Mouse (Mus musculus) heart, adult 8-10 months (tissue): ENCODE measurements at regions not wholly inside any gene's neighbourhood (a gene's known extent, or its start where the extent isn't known, plus 50 kb on each side); places are given as distances from the start of the nearest gene placed in this dataset.

Experiments
- DNase-seq: peaks from one replicate; pipeline ENCODE4 v3.0.0; 2022; ENCODE audit warnings: low spot score

DNA sequence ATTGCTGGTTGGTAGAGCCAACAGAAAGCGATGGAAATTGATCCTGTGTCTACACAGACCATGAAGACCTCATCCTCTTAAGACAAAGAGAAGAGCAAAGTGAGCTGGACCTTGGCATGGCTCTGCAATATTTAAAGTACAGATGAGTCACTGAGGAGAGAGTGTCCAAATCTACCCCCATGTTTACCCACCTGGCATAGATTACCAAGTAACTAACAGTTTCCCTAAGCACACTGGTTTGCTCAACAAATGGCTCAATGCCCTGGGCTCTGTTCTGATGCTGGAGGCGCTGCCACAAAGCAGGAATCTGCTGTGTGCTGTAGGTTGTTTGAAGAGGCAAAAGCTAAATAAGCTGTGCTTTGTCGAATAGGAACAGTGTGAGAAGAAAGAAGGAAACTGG lies 345.0 kb upstream of the Gm10131 start:
- no peak for DNase-seq

DNA sequence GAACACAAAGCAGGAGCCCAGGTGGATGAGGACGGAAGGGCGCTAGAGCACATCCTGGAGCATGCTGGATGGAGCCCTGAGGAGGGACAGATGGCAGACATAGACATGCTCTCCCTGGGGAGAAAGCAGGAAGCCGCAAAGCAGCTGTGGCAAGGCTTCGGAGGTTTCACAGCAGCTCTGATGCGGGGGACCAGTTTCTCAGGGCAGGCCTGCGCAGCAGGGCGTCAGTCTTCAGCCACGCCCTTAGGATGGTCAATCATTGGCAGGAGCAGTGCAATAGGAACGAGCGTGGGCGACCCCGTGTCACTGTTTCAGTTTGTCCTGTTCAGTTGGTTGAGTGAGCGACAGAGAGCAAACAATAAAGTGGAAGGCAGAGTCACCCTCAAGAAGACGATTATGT lies 343.8 kb upstream of the Gm10131 start:
- DNase-seq, result no peak

DNA sequence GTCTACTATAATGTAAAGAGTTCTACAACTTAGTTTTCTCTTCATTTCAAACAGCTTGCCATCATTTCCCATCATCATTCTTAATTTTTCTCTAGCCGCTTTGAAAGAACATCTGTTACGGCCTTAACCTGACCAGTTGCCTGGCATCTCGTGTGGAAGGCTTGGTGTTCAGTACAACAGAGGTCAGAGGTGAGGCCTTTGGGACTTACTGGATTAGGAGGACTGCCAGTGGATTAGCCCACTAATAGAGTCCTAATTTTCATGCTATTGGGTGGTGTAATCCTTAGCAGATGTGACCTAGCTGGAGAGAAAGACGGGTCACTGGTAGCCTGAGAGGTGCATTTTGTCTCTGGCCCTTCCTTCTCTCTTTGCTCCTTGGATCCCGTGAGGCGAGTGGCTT lies 341.3 kb upstream of the Gm10131 start:
- no peak for DNase-seq

DNA sequence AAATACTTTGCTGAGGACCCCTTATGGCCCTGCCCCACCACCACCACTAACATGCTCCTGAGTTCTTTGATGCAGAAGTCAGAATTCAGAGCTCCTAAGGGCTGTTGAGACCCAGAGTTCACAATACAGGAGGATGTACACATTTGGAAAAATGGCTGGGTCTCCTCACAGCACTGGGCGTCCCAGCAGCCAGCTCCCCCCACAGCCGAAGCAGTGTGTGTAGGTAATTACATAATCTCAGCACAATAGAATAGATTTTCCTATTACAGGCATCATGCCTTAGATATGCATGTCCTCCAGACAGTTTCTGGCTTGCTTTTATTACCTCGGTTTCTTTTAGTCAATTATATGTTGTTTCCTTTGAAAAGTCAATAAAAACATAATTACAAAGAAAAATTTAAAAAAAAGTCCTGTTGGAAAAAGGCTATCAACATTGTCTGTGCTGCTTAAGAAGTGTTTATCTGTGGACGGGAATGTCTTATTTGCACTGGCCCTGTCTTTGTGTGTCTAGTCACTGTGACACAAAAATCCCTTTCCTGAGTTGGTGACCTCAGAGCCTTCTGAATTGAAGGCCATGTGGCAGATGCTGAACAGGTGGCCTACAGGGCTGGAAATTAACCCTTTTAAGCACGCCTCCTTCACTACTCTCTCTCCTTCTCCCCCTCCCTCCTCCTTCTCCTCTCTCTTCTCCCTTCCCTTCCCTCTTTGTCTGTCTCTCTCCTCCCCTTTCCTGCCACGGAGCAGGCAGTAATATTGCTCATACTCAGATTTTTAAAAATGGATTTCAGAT lies 339.9 kb upstream of the Gm10131 start:
- no peak for DNase-seq

DNA sequence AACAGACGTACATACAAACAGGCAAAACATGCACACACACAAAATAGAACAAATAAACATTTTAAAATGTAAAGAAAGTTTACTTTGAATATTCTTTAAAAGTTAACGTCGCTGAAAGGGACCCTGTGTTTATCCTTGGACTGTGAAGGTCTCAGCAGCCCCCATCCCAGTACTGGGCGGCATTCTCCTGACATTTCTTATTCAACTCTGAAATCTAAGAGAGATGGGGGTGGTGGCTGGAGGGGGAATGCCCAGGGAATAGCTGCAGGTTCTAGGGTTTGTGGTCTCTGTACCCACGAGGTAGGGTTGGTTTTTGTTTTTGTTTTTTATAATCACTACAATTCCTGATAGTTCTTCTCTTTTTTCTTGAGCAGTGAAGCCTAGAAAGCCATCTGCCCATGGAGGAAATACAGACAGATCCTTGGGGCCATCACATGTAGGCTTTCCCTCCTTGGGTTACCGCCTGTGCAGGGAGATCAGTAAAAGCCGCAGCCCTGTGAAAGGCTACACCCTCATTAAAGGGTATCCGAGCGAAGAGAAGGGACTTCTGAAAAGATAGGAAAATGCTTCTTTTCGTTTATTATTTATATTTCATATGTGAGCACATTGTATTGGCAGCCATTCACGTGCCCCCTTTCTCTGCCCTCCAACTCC lies 338.0 kb upstream of the Gm10131 start:
- DNase-seq, result no peak

DNA sequence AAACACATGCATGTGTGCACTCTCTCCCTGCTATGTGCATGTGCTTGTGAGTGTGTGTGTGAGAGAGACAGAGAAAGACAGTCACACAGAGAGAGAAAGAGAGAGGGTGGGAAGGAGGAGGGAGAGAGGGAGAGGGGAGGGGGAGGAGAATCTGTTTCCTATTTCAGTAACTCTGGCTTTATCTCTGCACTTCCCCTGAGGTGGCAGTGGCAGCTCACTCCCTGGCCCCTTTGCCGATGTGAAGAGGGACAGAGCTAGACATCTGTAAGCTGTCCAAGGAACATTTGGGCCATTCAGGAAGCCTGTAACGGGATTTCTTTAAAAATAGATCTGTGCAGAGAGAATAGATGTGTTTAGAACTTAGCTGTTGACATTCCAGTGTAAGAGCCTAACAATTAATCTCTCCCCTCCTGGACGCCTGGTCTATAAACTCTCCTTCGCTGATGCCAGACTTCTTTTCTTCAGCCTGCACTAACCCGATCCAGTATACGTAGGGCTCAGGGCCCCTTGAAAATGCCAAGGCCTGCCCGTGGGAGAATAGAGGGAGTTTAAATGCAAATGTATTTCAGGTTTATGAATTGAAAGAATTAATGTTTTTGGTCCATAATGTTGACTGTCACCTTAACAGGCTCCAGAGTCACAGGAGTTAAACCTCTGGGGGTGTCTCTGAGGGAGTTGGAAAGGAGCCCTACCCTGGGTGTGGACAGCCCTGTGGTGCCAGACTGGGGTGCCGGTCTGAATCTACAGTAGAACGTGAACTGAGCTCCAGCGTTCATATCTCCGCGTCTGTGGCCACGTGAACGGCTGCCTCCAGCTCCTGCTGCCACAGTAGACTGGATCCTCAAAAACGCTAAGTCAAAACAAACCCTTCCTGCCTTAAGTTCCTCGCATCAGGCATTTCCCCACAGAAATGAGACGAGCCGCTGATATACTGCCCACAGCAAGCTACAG lies 336.6 kb upstream of the Gm10131 start:
- DNase-seq, result peak; percentile 12

DNA sequence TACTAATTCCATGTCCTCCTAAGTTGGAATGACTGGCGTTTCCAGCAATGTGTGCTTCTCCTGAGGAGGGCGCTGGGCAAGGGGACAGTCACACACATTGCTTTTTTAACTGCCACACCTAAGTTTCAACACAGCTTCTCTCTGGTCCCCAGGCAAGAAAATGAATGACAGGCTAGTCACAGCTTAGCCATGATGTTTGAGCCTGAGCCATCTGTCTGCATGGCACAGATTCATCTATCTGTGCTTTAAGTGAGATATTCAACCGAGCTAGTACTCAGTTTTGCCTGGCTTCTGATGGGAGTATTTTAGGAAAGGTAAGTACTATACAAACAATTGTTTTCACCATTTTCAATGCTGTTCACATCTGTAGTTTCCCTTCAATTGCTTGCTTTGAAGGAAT lies 331.2 kb upstream of the Gm10131 start:
- no peak for DNase-seq

DNA sequence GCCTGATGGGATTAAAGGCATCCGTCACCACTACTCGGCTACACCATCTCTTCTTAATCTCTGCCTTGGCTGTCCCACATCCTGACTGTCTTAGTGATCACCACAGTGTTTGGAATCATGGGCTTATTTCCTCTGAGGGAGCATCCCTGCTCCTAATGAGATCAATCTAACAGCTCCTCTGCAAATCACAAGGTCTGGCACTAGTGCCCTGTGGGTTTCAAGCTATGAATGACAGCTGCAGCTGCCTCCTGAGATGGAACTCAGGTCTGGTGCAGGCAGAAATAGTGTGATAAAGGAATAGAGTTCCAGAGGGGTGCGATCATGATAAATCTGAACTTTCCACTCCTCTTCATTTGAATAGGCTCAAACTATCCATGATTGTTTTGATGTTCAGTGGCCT lies 330.2 kb upstream of the Gm10131 start:
- DNase-seq, result no peak

DNA sequence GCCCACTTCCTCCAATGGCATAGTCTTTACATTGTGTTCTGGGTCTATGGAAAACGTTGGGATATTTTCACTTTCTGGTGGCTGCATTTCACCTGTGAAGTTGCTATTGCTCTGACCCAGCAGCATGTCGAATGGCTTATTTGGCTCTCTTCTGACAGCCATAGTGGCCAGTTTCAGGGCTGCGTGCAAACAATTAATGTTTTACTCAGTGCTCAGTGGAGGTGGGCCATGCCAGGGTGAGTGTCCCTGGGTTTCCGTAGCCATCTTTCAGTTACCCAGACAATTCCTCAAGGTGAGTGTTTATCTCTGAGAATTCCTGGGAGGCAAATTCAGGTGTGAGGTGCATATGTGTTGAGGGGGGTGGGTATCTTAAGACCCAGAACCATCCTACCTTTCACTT lies 329.2 kb upstream of the Gm10131 start:
- DNase-seq, result no peak

DNA sequence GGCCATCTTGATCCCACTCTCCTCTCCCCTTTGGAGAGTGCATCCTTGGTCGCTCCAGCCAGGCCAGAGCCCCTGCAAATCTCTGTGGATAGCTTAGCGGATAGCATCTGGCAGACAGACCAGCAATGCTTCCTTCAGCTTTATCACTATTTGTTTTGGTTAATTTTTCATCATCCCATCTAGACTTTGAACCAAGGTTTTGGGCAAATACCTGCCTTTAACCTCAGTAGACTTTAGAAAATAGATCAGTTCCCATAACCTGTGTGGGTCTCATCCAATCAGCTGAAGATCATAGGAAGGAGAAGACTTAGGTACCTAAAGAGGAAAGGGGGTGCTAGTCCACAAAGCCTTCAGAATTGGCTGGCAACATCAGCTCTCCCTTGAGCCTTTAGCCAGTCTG lies 327.2 kb upstream of the Gm10131 start:
- no peak for DNase-seq

DNA sequence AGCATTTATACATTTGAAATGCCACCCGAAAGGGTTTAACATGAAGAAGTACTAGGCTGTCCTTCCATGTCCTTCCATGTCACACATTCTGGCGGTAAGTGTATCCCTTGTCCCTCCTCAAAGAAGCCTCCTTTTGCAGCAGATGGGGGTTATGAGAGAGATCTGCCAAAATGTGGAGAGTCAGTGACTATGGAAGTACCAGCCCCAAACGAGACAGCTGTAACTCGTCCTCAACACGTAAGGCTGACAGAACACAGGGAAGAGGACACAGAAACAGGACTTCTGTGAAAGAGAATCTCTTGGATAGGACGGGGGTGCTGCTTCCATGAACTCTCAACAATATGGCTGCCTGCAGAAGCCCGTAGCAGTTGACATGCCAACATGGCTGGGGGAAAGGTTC lies 320.4 kb upstream of the Gm10131 start:
- no peak for DNase-seq

DNA sequence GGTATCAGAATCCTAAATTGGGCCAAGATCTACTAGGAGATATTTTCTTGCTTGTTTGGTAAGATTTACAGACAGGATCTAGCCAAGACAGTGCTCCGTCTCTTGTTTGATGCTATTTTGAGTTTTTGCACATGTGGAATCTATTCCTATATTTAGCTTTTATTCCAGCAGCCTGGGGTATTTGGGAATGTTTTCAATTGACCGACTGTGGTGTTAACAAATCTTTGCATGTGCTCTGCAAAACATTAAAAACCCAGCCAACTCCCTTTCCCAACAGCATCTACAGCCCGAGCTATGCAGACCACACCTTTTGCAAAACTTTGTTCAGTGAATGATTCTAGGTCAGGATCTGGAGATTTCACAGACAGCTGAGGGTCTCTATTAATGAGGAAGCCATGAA lies 317.7 kb upstream of the Gm10131 start:
- no peak for DNase-seq

DNA sequence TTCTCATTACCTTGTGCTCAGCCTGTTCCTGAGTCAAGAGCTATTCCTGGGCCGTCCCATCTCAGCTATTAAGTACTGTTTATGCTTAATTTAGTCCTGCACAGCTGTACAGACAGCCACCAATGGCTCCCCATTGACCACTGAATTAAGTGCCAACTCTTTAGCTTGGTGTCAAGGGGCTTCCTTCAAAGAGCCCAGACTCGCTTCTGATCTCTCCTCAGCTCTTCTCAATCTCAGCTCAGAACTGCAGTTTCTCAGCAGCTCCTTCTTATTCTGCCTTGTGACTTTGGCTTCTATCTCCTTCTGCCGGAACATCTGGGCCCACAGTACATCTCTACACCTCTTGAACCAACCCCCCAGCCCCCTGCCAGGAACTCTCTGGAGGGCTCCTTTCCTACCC lies 290.0 kb upstream of the Gm10131 start:
- DNase-seq, result no peak

DNA sequence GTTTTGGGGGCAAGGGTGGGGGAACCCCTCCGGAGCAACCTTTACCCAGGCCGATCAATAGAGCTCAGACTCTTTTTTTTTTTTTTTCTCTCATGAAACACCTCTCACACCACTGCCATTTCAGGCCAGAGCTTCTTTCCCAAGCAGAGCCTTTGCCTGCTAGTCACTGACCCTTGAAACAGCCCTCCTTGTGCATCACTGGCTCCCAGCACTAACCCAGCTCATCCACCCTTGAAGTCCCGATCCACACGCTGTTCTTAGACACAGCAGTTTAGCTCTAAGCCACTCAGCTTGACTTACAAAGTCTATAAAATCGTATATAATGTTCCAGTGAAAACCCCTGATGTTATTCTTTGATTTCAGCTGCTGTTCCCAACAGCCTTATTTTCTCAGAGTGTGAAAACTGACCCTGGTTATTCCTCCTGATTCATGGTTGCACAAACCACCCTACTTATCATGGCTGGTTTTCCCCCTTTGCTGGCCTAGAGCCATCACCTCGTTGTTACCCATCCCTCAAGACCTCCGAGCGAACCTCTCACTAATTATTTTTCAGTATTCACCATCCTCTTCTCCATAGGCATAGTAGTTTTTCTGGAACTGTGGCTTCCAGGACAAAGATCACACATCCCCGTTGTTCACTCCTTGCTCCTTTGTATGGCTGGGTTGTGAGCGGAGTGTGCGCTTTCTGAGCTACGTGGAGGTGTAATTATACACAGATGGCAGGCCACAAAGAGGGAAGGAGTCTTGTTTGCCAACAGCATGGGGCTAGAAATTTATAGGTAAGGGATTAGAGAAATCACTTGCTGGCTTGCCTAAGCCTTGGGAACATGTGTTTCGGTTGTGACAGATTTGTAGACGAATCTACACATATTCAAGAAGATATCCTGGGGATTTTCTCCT lies 287.6 kb upstream of the Gm10131 start:
- DNase-seq, result no peak

DNA sequence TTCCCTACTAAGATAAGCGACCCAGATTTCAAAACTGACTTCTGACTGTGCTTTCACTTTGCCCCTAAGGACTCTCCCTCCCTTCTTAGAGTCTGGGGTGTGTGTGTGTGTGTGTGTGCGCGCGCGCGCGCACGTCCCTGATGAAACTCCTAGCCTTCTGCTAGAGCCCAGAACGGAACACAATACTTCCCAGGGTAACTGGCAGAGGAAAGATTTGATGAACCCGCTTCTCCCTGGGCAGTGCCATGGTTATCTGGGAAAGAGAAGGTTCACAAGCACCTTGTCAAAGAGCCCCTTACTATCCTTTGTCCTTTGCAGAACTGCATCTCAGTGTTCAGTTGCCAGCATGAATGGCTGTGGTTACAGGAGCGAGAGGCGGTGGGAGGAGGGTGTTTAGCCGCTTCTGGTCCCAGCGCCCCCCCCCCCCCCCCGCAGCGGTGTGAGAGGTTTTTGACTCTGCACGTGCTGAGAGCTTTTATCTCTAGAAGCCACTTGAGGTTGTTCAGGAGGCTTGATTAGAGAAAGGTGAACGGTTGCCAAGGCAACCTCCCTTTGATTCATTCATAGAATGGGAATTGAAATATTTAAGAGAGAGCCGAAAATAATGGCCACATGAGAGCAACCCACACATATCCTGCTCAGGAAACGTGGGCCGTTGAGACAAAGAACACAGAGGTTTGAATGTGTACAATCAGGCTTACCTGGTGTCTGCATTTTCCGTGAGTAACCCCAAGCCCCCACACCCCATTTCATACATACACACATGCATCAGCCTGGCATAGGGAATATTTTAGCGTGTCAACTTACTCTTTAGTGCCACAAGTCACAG lies 286.3 kb upstream of the Gm10131 start:
- DNase-seq, result no peak

DNA sequence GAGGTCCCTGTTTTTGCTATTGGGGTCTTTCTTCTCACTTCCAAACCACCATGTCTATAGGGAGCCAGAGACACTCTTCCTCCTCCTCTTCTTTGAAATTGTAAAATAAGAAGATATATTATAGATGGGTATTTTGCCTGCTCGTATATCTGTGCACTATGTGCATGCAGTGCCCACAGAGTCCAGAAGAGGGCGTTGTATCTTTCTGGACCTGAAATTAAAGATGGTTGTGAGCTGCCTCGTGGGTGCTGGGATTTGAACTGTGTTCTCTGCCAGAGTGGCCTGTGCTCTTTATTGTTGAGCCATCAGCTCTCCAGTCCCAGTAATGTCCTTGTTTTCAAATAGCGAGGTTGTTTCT lies 285.7 kb upstream of the Gm10131 start:
- DNase-seq, result no peak

DNA sequence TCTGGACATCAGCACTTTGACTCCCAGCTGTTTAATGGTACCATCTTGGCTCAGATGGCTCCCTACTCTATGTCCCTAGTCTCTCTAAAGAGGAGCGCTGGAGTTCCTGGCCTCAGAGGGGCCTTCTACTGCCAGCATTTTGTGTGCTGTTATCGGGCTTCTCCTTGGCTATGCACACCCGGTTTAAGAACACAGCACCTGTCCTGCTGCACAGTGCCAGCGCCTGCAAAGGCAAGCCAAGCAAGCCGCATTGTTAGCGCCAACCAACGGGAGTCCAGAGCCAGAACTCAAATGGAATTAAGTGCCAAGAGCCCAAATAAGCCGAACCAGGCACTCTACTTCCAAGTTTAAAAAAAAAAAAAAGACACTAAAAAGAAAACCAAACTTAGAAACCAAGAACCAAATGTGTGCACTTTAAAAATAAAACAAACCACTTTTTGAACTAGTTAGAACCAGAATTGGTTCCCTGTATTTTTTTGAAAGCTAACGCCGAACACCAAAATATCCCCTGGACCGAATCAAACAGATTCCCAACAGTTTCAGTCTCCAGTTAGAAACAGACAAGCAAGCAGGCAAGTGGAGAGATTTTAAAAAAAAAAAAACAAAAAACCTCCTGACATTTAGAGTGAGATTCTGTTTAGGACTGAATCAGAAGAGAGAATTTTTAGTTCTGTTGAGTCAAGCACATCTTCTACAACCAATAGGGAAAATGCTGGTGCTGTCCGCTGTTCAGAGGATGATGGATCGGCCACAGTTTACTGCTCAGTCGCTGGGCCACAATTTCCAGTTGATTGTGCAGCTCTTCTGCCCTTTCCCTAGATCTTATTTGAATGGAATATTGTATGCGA lies 281.7 kb upstream of the Gm10131 start:
- peak; percentile 27 for DNase-seq

DNA sequence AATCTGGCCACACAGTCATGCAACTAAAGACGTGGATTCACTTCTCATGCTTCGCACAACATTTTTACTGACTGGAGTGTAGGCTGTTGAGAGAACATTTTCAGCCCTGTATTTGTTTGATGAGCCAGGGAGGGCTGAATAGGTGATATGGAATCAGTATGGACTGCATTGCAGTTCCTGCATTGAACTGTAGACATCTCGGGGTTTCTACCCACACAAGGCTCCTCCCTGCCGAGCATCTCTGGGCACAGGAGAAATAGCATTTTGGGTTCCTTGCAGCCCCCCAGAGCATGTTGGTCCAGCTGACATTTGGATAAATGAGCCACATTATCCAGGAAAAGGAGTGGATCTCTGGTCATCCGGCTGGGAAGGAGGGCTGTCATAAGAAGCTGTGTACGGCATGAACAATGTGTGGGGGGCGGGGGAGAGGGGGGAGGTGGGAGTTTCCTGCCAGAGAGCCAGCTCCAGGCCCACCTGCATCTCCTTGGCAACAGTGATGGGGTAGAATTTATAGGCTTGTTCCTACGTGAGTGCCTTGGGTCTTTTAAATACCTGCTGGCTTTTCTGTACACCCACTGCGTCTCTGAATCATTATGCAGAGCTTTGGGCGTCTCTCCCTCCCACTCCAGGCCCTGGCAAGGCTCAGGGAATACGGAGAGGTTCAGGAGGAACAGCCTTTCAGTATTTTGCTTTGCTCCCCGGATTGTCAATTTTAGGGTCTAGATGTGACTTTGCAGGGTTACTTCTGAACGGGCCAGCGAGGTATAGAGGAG lies 280.9 kb upstream of the Gm10131 start:
- no peak for DNase-seq
